Mouse (Mus musculus): ENCODE data around the gene Mapk8ip1. TPM values are rescaled to one million over a fixed set of nuclear protein-coding genes. Genes with fewer than 3 reads are reported as not detected.

Gene Mapk8ip1
- polyA plus RNA-seq, 1 experiment from 2014 or later: 6.3 TPM

Small RNAs within 50 kb of the gene (microRNA-seq; reads per million reads assigned to microRNA genes)
- not detected for gene Mir7000 (ENCODE audit: borderline number of aligned reads)

Other genes starting within 250 kb of the Mapk8ip1 start
- 40.8 and 43.9 TPM in 2 replicates for gene Pex16, start 26.6 kb downstream of the Mapk8ip1 start, polyA plus RNA-seq (2015; fragmentation: Nextera tagmentation; extraction: Ambion mirVana)
- 3.4 and 4.0 TPM in 2 replicates for gene Large2, start 26.4 kb downstream of the Mapk8ip1 start, polyA plus RNA-seq (2015; fragmentation: Nextera tagmentation; extraction: Ambion mirVana)
- gene 1700029I15Rik, start 18.7 kb downstream of the Mapk8ip1 start, polyA plus RNA-seq (2015; fragmentation: Nextera tagmentation; extraction: Ambion mirVana): 2.0 and 2.1 TPM in 2 replicates
- 10.9 and 13.0 TPM in 2 replicates for gene Cry2, start 32.8 kb upstream of the Mapk8ip1 start, polyA plus RNA-seq (2015; fragmentation: Nextera tagmentation; extraction: Ambion mirVana)
- 24.3 and 29.7 TPM in 2 replicates for gene Slc35c1, start 59.3 kb upstream of the Mapk8ip1 start, polyA plus RNA-seq (2015; fragmentation: Nextera tagmentation; extraction: Ambion mirVana)
- gene Chst1, start 198.4 kb upstream of the Mapk8ip1 start, polyA plus RNA-seq (2015; fragmentation: Nextera tagmentation; extraction: Ambion mirVana): 1.7 and 1.8 TPM in 2 replicates

All from thymus, postnatal 0 days (tissue).